Mouse (Mus musculus) cerebellum, postnatal 36 days (tissue): ENCODE data around the gene AL731706.2.
"Not testable (repeated sequence)": the region's sequence is repeated elsewhere in the genome, so short reads cannot be mapped to it uniquely, and the experiment has no call there.

Source experiments
- DNase-seq, 2 experiments: peaks; one replicate each; pipeline ENCODE4 v3.0.0; 2021 to 2022; ENCODE audit warnings: mixed read lengths in 2 of 2

Gene AL731706.2

DNA sequence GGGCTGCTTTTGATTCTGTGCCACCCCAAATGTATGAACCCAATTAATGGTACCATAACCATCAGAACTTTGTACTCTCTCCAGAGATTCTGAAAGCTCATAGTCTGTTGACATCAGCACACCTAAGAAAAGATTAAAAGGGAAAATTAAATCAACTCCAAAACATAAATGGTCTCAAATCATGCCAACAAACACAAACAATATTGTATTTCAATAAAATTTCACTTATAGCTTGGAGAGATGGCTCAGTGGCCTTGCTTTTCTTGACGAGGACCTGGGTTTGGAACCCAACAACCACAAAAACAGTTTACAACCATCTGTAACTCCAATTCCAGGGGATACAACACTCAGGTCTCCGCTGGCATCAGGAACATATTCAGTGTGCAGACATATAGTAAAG is at the start of gene AL731706.2:
Gene AL731706.2, minus strand, starts transcription at position 101 of the 400 bp plus-strand sequence.
- no peak for DNase-seq

DNA sequence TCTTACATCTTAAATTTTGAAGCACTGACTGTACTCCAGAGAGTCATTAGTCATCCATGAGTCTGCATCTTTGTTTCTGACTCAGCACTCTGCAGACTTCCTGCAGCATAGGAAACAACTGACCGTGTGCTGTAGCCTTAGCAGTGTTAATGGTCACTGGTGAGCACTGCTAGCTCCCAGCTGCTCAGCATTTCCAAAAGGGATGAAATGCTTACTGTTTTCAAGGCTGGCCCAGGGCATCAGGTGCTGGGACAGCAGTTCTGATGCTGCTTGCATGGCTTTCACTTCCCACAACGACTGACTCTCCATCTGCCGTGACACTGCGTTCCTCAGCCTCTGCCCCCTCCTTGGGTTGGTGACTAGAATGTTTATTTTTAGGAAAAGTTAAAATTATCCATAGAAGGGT is 35.5 kb upstream of the AL731706.2 start:
- peak in 1 of 2 experiments; percentile 3 for DNase-seq

DNA sequence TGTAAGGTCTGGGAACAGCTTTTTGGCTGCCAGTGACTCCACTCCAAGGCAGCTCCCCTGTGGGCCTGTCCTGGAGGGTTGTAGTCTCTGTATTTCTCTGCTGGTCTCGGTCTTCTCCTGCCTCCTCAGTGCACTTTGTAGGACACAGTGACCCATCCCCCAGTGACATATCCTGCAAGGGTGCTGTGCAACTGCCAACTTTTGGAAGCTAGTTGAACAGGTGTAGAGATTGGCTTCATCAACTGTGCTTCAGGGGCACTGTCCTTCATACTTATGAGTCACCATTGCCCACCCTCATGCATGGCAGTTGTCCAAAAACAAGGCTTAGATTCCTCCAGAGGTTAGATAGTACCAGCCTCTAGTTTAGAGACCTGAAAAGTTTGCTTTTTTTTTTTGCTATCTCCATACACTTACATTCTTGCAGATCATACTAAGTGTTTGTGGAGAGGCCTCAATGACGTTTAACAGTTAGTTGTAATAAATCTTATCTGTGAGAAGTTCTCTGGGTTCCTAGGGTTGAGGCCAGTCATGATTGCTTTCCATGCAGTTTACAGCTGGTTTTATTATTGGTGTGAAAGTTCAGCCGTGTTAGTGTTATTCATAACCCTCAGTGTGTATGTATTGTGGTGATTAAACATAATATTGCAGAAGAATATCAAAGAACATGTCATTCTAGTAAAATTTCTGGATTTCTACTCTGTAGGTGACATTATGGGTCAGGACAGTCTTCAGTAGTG is 34.9 kb upstream of the AL731706.2 start:
- DNase-seq = no peak

DNA sequence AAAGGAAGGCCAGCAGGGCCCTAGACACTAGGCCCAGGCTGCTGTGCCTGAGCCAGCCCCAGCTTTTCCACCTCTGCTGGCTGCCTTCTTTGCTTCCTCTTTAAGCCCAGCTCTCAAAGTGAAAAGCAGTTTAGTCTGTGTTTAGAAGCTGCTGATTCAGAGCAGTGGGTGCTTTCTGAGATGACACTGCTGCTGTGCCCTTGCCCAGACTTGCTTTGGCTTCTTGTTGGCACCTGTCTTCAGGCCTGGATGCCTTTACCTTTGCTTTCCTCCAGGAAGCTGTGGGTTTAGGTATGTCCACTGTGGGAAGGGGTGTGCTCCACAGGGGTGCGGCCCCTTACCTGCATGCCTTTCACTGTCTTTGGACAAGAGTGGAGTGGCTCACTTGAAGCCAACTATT is 34.0 kb upstream of the AL731706.2 start:
- no peak for DNase-seq

DNA sequence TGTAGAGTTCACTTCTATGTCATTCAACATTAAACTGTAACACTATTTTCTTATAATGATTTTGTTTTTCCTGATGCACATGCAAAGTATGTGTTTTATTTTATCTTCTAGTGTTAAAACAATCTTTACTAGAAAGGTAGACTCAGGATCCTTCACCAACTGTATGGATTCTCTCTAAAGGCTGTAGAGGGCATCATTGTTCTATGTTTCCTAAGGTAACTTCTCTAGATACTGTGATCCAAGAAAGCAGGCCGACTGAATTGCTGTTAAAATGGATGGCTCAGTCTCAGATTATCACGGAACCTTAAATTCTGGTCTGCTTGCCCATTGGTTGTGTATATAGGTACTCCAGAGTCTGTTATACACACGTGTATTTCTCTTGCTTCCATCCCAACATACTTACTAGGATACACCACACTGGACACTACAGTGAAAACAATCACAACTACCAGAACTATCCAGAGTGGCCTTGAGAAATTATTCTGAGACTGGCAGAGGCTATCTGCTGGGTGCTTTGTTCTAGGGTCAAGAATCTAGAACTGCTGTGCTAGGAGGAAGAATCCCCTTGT is 28.9 kb upstream of the AL731706.2 start:
- no peak for DNase-seq

DNA sequence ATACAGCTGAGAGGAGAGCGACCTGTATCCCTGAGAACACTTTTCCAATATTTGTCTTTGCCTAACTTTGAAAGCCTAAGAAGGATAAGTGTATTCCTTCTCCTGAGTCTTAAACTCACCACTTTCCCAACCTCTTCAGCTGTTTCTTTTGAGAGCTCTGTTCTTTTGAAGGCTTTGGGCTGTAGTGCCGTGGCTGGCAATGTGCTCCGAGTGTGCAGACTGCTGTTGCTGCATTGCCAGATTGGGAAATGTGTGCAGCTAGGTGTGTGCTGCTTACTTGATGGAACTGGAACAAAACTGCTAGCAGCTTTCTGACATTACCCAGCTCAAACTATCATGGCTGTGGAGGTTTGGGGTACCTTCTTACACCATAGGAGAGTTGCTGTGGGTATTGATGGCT is 27.5 kb upstream of the AL731706.2 start:
- no peak for DNase-seq

DNA sequence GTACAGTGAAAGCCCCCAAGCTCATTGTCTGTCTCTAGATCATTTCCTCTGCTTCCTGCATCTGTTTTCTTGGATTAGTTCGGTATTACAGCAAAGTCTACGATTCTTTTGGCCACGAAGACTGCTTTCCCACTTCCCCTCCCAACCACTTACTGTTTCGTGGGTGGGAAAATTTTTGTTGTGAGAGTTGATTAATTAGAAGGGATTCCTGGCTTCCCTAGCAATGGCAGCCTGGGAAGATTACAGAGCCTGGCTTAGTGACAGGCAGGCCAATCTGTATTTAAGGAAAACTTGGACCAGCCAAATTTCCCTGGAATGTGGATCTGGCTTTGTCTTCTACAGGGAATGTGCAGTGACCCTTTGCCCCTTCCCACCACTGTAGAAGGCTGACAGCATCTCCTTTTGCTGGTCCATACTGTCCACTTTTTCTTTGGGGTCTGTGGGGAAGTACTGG is 26.5 kb upstream of the AL731706.2 start:
- no peak for DNase-seq

DNA sequence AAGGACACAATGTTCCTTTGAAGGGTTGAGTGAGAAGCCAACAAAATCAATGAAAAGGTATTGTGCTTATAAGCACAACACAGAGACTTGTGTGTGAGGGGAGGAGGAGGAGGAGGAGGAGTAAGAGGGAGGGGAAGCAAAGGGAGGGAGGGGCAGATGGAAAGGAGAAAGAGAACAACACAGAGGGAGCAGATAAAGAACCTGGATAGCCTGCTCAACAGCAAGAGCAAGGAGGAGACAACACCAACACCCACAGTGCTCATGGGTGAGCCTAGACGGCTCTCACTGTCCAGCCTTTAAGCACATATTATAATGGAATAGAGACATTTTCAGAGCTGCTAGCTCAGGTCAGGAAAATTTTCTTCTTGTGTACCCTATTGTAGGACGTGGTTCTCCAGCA is 23.8 kb upstream of the AL731706.2 start:
- DNase-seq = no peak

DNA sequence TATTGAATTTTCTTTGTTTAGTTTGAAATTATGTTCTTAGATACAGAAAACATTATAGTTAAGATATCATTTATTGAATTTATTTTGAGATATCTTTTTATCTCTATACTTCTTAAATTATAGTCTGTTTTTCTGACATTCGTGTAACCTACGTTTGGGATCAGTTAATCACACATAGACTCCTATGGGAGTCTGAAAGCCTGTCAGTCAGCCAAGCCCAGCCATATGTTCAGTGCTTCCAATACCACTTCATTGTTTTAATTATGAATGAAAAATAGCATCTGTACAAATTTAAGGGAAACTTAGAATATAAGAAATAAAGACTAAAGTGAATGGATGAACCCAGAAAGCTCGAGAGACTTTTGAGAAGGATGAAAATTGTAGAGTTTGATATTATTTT is 23.1 kb upstream of the AL731706.2 start:
- DNase-seq = peak in 1 of 2 experiments; percentile 10

DNA sequence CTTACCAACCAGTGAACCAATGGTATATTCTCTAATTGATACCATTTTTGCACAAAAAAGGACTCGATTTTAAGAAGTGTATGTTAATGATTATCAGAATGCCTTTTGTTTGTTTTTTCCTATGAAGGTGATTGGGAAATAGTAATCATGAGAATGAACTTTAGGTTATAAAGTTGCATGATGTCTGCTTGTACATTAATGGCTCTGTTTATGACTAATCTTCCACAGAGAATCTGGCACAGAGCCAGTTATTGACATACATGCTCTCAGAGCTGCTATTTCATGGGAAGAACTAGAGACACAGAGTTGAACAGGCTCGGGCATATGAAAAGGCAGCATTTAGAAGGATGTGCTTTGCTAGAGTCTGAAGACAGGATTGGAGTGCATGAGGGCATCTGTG is 10.7 kb upstream of the AL731706.2 start:
- DNase-seq = no peak

DNA sequence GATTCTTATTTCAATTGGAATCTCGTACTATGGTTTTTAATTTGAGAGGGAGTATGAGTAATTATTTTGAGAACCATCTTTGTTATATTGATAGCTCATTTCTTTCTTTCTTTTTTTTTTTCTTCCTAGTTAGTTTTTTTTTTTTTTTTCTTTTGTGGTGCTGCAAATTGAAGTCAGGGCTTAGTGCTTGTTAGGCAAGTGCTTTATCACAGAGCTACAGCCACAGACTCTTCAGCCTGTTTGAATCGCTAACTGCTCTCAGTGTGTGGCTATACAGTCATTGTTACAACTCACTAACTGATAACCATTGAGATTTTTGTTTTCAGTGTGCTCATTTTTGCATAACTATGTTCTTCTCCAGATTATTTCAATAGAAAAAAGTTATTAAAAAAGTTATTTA is 9.0 kb upstream of the AL731706.2 start:
- DNase-seq = no peak

DNA sequence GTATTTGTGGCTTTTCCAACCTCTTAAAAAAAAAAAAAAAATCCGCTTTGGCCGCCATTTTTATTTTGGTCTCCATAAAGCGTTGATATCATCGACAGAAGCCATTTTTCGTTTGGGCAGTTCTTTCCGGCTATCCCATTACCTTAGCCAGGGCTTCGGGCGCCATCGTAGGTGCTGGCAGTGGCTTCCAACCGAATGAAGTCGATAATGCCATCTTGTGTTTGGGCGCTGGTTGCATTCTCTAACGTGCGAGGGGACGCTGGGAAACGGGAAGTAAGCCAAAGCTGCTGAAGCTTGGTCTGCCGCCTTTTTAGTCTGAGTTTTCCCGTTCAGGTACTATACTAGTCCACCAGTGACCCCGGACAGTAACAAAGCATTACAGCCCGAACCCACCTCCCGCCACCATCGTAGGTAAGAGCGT is 6.5 kb upstream of the AL731706.2 start:
- DNase-seq = peak; percentile 95 to 98

DNA sequence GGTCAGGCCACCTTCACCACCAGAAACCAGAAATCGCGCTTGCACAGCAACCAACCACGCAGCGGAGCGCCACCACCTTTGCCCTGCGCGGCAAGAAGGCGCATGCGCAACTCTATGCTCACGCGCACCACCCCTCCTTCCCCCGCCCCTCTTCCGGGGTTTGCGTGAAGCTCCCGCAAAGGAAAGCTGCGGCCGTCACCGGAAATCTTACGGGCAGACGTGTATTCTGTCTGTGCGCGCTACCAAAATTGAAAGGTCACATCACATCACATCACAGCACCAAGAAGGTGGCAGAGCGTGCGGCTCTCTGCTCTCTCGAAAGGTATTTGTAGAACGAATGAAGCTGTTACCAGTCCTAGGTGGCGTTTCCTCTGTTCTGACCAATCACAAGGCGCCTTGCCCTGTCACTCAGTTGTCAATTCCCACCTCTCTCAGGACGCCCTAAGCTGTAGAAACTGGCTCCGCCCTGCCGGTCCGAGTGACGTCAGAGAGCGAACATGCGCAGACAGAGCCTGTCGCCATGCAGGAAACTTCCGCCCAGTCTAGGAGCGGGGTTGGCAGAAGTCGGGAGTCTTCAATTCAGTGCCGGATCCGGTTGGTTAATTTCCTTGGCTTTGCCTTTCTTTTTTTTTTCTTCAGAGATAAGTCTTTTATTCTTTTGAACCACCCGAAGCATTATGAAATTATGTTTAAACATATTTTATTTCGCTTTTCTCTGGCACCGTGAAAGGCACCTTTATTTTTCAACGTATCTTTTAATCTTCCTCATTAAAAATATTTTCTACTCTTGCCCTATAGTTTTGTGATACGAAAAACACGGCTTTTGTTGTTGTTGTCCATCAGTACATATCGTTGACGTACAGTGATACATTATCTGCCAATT is 5.8 kb upstream of the AL731706.2 start, which contains the start of the genes Slx4ip, AL731706.1 and Mkks:
Gene Slx4ip, plus strand, starts transcription at position 151 of the 883 bp plus-strand sequence.
Gene AL731706.1, minus strand, starts transcription at position 322 of the 883 bp plus-strand sequence.
Gene Mkks, minus strand, starts transcription at position 322 of the 883 bp plus-strand sequence.
- peak; percentile 98 for DNase-seq

DNA sequence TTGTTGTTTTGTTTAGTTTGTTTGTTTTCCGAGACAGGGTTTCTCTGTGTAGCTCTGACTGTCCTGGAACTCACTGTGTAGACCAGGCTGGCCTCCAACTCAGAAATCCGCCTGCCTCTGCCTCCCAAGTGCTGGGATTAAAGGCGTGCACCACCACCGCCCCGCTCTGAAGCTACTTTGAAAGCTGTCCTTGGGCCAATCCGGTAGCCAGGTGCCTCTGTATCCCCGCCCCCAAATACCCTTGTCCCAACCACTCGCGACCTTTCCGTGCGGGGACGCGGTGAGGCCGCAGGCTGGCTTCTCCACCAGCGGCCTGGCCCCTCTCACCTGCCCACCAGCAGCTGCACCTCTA is 5.2 kb upstream of the AL731706.2 start:
- not testable (repeated sequence) for DNase-seq

DNA sequence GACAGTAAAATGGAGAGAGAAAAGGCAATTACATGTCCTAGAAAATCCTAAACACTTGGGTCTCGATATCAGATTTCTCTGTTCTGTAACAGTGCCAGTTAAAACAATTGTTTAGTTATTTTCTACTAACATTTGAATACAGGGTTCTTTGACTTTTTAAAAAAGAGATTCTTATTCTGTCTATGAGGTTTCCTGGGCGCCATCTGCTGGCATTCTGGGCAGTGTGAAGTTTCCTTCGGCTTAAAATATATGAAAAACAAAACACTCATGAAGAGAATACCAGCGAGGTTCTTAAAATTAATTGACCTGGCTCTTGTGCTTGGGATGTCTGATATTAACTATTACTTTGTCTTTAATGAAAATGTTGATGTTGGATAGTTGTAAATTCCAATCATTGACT is 1.4 kb upstream of the AL731706.2 start:
- peak; percentile 45 to 49 for DNase-seq

DNA sequence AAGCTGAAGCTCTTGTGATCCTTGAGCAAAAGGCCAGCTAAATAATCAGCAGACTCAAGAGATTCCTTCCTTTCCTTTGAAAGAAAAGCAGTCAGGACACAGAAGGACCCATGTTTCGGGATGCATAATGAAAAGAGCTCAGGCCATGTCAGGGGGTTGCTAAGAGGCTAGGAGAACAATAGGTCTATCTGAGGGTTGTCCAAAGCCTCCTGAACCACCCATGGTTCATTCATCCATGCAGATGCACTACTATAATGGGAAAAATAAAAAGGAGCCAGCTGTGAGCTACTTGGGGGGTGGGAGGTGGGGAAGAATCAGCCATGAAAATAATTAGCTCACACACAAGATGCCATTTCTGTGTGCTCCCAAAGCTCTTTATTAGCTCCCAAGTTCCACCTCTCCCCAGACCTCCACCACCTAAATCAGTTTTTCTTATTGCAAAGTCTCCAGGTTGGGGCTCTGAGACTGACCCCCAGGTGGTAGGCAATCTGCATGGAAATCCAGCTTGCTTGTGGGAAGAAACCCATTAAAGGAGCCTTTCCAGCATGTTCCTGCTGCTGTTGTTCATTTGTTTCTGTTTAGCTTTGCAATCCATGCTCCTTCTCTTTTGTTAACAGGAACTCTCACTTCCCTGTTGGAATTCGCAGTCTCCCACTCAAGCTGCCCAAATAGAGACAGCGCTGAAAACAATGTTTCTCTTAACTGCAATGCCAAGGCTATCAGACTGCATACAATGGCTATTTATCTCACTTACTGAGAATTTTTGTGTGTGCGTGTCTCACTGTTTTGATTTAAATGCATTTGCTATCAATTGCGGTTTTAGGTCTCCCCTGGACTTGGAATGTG is 30.7 kb downstream of the AL731706.2 start:
- no peak for DNase-seq

DNA sequence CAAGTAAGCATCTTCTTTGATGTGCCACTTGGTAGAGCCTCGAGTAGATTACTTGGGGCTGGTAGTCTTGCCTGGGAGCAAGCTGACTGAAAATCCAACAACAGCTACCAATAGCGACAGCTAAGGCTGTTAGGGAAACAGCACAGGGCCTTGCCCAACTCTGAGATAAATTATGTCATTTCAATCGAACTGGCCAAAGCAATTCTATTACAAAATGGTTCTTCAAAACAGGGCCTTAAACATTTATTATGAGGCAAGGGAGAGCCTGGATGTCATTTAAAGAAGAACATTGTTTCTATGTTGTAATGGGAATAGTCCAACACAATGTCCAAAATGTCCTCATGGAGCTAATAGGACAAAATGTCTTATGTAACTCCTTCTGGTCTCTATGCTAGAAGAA is 35.1 kb downstream of the AL731706.2 start:
- DNase-seq = no peak

DNA sequence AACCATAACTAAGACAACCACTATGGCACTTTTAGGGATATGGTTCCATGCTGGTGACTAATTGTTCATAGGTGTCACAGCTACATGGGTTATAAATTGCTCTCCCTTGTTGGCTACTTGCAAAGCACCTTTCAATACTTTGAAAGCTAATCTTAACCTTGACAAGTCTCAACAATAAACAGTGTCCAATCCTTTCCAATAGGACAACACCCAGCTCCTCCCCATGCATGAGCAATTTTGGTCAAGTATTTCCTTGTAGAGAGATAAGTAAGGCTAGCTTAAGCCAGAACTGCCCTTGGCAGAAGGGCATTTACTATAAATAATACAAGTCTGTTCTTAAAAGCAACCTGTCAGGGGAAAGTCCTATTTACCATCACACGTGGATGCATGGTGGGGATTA is 47.5 kb downstream of the AL731706.2 start:
- no peak for DNase-seq

DNA sequence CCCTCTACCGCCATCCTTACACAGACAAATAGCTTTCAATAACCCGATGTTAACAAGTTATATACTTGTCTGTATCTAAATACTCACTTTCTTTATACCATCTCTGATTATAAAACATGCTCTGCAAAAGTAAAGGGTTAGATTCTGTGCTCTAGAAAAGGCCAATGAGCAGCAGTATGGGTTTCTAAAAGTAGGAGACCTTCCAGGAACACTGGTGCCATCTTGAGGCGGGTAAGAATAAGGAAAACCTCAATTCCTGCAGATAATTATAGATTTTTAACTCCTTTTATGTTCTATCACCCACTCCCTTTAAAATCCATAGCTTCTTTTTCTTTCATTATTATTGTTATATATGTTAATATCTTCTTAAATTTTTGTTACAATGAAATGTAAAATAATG is 49.6 kb downstream of the AL731706.2 start:
- peak; percentile 35 to 45 for DNase-seq
